Mouse (Mus musculus): ENCODE data around the gene Itpripl2. TPM values are rescaled to one million over a fixed set of nuclear protein-coding genes. Genes with fewer than 3 reads are reported as not detected.

Gene Itpripl2
- total RNA-seq (2023) = 1.5 TPM

GRCm38 (mm10) chr7:118491431-118492147 lies at the start of gene Itpripl2:
Gene Itpripl2 (minus strand): TSS chr7:118491975.

GRCm38 (mm10) chr7:118533178-118533578 lies 41.4 kb upstream of the Itpripl2 start, which contains the start of gene Coq7:
Gene Coq7 (minus strand): TSS chr7:118533356.

GRCm38 (mm10) chr7:118448134-118448967 lies 43.4 kb downstream of the Itpripl2 start, which contains the start of gene Syt17:
Gene Syt17 (minus strand): TSS chr7:118448222.

Other genes with a start within 250 kb of the Itpripl2 start
- gene Smg1, start 248.3 kb downstream of the Itpripl2 start, total RNA-seq (2023) = 244 TPM
- not detected for gene Syt17, start 43.8 kb downstream of the Itpripl2 start, total RNA-seq (2023)
- 6.9 TPM for gene Coq7, start 41.4 kb upstream of the Itpripl2 start, total RNA-seq (2023)
- 0.70 TPM for gene Tmc7, start 92.8 kb upstream of the Itpripl2 start, total RNA-seq (2023)
- gene Tmc5, start 105.3 kb upstream of the Itpripl2 start, total RNA-seq (2023) = not detected
- 27.6 TPM for gene Gde1, start 213.8 kb upstream of the Itpripl2 start, total RNA-seq (2023)
- 7.9 TPM for gene Ccp110, start 220.6 kb upstream of the Itpripl2 start, total RNA-seq (2023)
- gene Vps35l, start 248.3 kb upstream of the Itpripl2 start, total RNA-seq (2023) = 60.6 TPM